Mouse (Mus musculus) stomach, embryonic 16.5 days (tissue): ENCODE measurements around the gene Vps52. TPM values are rescaled to one million over a fixed set of nuclear protein-coding genes. Genes with fewer than 3 reads are reported as not detected.
A peak's percentile ranks its signal among the peaks of the same experiment; 100 is the strongest.

Source experiments
- ATAC-seq: fragments of 200-750 bp; cut with Nextera tagmentation; 2 replicates; pipeline ENCODE4 v1.8.0; 2017; ENCODE audit warnings: moderate number of reproducible peaks, moderate TSS enrichment; ENCODE audit not compliant: insufficient read depth, low FRiP score
- H3K27ac ChIP-seq: fragments of 300-500 bp; sonication (generic); 2 replicates; pipeline ENCODE4 v1.5.1; 2014; ENCODE audit warnings: low read length
- H3K27me3 ChIP-seq: fragments of 300-500 bp; sonication (generic); 2 replicates; pipeline ENCODE4 v1.6.1; 2014; ENCODE audit warnings: low read length, control low read depth, mixed read lengths; ENCODE audit not compliant: control insufficient read depth, insufficient read depth
- H3K36me3 ChIP-seq: fragments of 300-500 bp; sonication (generic); 2 replicates; pipeline ENCODE4 v1.6.1; 2014; ENCODE audit warnings: low read length; ENCODE audit not compliant: control insufficient read depth, insufficient read depth
- H3K4me1 ChIP-seq: fragments of 300-500 bp; sonication (generic); 2 replicates; pipeline ENCODE4 v1.6.1; 2014; ENCODE audit warnings: low read length, control low read depth, mixed read lengths; ENCODE audit not compliant: control insufficient read depth, insufficient read depth
- H3K4me2 ChIP-seq: fragments of 300-500 bp; sonication (generic); 2 replicates; pipeline ENCODE4 v1.6.1; 2014; ENCODE audit warnings: low read depth, low read length, mixed read lengths
- H3K4me3 ChIP-seq: fragments of 300-500 bp; sonication (generic); replicated peaks from 2 replicates; pipeline ENCODE4 v1.5.1; 2014; ENCODE audit warnings: mild to moderate bottlenecking, low read length
- H3K9ac ChIP-seq: fragments of 300-500 bp; sonication (generic); 2 replicates; pipeline ENCODE4 v1.6.1; 2014; ENCODE audit warnings: low read length
- H3K9me3 ChIP-seq: fragments of 300-500 bp; sonication (generic); replicated peaks from 2 replicates; pipeline ENCODE4 v1.6.1; 2016; ENCODE audit warnings: low read length, control low read depth; ENCODE audit not compliant: control insufficient read depth
- WGBS: fragments of 180-500 bp; shearing (Covaris S2); extraction: QIAGEN DNeasy Blood & Tissue Kit; methylation state at CpG from one replicate; pipeline ENCODE4 v1.1.7; 2014; 5-methylcytosine and 5-hydroxymethylcytosine counted together
- polyA plus RNA-seq: library from polyadenylated mRNA; unstranded; fragments of >200 nt; fragmentation: Nextera tagmentation; extraction: Ambion mirVana; gene quantifications from 2 replicates; pipeline ENCODE4 v1.2.1, GENCODE M21; 2015

The Vps52 gene
- polyA plus RNA-seq, 1 experiment from 2014 or later = 45.0 TPM

DNA sequence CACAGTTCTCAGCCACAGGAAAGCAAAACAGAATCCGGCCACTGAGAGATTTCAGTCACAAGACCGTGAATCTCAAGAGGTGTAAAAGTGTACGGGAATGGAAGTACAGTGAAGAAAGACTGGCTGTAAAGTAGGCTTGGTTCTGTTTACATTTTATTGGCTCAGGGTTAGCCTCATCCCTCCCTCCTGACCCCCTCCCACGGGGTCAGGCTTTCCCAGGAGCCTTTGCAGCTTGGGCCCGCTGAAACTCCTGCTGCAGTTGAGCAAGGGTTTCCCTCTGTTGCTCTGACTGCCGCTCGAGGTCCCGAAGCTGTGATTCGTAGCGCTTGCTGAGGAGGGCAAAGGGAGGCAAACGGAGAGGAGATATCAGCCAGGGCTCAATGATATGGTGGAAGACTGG lies 16.8 kb upstream of the Vps52 start:
- peaks cover 12% of the 10 kb centered on the region; the same call in 1 of the 2 replicates for H3K36me3 ChIP-seq
- H3K9ac ChIP-seq = no peak overlapping the region
- no peak overlapping the region for H3K4me2 ChIP-seq
- no peak overlapping the region for H3K27ac ChIP-seq
- H3K4me1 ChIP-seq = peaks cover 16% of the 10 kb centered on the region
- 76% methylated on average over 11 of the region's 11 CpGs for WGBS
- H3K9me3 ChIP-seq = no peaks in the 10 kb centered on the region
- no peaks in the 10 kb centered on the region for H3K27me3 ChIP-seq
- no peak for ATAC-seq
- H3K4me3 ChIP-seq = no peak overlapping the region

GRCm38 (mm10) chr17:33940206-33940805 lies 15.3 kb upstream of the Vps52 start, which contains the start of the genes Pfdn6 and Wdr46:
Gene Pfdn6 (minus strand): TSS chr17:33940343.
Gene Wdr46 (plus strand): TSS chr17:33940660.
- Histone ChIP-seq H3K4me2 (peak within 1 kb of the TSS; percentile 95), H3K4me3 (peak within 1 kb of the TSS; percentile 94), H3K9me3 (no peaks in the 10 kb centered on the region), H3K4me1 (peaks cover 16% of the 10 kb centered on the region), H3K9ac (peak within 1 kb of the TSS; percentile 92), H3K36me3 (peaks cover 12% of the 10 kb centered on the region; the same call in 1 of the 2 replicates), H3K27me3 (no peaks in the 10 kb centered on the region), H3K27ac (peak within 1 kb of the TSS; percentile 50; the same call in 1 of the 2 replicates)
- under 1% methylated on average over 36 of the region's 36 CpGs for WGBS
- peak; percentile 88 for ATAC-seq

DNA sequence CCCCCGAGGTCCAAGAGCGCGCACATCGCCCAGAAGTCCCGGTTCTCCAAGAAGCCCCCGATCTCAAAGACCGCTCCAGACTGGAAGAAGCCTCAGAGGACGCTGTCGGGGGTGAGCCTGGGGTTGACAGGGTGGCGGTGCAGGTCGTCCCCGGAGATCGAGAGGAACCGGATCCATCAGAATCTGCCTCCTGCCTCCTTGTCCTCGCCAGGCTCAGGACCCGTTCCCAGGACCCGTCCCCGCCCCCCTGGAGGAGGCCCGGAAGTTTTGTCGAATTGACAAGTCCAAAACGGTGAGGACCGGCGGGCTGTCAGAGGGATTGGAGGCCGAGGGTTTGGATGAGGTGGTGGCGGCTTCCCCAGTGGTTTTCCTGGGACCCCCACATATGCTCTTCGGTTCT lies 14.6 kb upstream of the Vps52 start:
- H3K36me3 ChIP-seq = peaks cover 5% of the 10 kb centered on the region; the same call in 1 of the 2 replicates
- peak overlapping the region; percentile 94 for H3K4me3 ChIP-seq
- WGBS = 1% methylated on average over 26 of the region's 26 CpGs
- H3K9me3 ChIP-seq = no peaks in the 10 kb centered on the region
- peaks cover 16% of the 10 kb centered on the region for H3K4me1 ChIP-seq
- peak overlapping the region; percentile 95 for H3K4me2 ChIP-seq
- H3K27ac ChIP-seq = no peak overlapping the region
- H3K9ac ChIP-seq = peak overlapping the region; percentile 92
- no peaks in the 10 kb centered on the region for H3K27me3 ChIP-seq
- no peak for ATAC-seq

GRCm38 (mm10) chr17:33941381-33941780 lies 14.2 kb upstream of the Vps52 start:
- Histone ChIP-seq H3K36me3 (peaks cover 4% of the 10 kb centered on the region; the same call in 1 of the 2 replicates), H3K4me2 (peak overlapping the region; percentile 95), H3K9ac (peak overlapping the region; percentile 92), H3K27ac (no peak overlapping the region), H3K9me3 (no peaks in the 10 kb centered on the region), H3K4me3 (peak overlapping the region; percentile 94), H3K4me1 (peaks cover 16% of the 10 kb centered on the region), H3K27me3 (no peaks in the 10 kb centered on the region)
- ATAC-seq = no peak
- 51% methylated on average over 19 of the region's 19 CpGs for WGBS

DNA sequence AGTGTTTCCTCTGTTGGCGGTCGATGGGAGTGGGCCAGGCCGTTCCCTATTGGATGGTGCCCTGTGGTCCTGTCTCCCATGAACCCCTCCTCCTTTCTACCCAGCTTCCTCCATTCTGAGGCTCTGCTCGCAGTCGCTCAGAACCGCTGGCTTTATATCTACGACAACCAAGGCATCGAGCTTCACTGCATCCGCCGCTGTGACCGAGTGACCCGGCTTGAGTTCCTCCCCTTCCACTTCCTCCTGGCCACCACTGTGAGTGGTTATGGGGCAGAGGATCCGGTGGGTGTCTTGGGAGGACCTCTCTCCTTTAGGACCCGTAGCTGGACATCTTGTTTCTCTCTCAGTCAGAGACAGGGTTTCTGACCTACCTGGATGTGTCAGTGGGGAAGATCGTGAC lies 12.2 kb upstream of the Vps52 start:
- no peak overlapping the region for H3K4me3 ChIP-seq
- H3K36me3 ChIP-seq = peaks cover 4% of the 10 kb centered on the region; the same call in 1 of the 2 replicates

DNA sequence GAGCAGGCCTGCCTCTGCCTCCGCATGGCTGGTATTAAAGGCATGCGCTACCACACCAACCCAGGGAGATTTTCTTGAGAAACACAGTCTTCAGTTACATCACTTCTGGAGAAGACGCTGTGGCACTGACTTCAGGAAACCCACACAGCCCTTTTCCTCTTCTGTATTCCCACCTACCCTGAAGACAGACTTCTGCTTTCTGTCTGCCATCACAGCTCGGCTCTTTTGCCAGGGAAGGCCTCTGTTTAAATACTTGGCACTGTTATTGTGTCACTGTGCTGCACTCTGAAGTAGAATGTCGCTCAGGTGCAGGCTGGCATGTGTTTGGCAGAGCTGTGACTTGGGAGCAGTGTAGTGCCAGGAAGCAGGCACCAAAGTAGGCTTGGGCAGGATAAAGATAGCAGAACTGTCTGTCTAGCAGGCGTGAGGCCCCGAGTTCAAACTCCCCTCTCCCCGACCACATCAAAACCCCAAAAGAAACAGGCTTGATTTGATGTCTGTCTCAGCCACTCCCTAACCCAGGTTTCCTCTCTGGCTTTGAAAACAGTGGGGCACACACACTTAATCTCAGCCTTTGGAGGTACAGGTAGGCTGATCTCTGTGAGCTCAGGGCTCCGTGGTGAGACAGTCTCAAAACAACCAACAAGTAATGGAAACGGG lies 8.1 kb upstream of the Vps52 start:
- Histone ChIP-seq H3K4me3 (no peak overlapping the region), H3K27ac (no peak overlapping the region), H3K27me3 (no peaks in the 10 kb centered on the region), H3K4me1 (peaks cover 21% of the 10 kb centered on the region), H3K9ac (no peak overlapping the region), H3K9me3 (no peaks in the 10 kb centered on the region), H3K4me2 (no peak overlapping the region), H3K36me3 (peaks cover 4% of the 10 kb centered on the region)
- ATAC-seq = no peak
- 84% methylated on average over 10 of the region's 10 CpGs for WGBS

More for the DNA sequence above, 12.2 kb upstream of the Vps52 start:
- Histone ChIP-seq H3K27me3 (no peaks in the 10 kb centered on the region), H3K27ac (no peak overlapping the region), H3K9me3 (no peaks in the 10 kb centered on the region), H3K9ac (no peak overlapping the region), H3K4me2 (no peak overlapping the region), H3K4me1 (peaks cover 16% of the 10 kb centered on the region)
- ATAC-seq = no peak
- 93% methylated on average over 15 of the region's 15 CpGs for WGBS

GRCm38 (mm10) chr17:33948090-33948904 lies 7.3 kb upstream of the Vps52 start:
- peaks cover 28% of the 10 kb centered on the region for H3K4me1 ChIP-seq
- peaks cover 4% of the 10 kb centered on the region for H3K36me3 ChIP-seq
- ATAC-seq = no peak
- no peak overlapping the region for H3K4me3 ChIP-seq
- H3K27me3 ChIP-seq = no peaks in the 10 kb centered on the region
- no peak overlapping the region for H3K9ac ChIP-seq
- 83% methylated on average over 22 of the region's 22 CpGs for WGBS
- H3K27ac ChIP-seq = peak overlapping the region; percentile 14; the same call in 1 of the 2 replicates
- H3K9me3 ChIP-seq = no peaks in the 10 kb centered on the region
- H3K4me2 ChIP-seq = no peak overlapping the region

- Histone ChIP-seq H3K4me3 (no peak overlapping the region), H3K9ac (no peak overlapping the region), H3K4me1 (peaks cover 35% of the 10 kb centered on the region), H3K36me3 (no peaks in the 10 kb centered on the region; the same call in 1 of the 2 replicates), H3K4me2 (0 out of 2 replicates have a peak overlapping the region, but pooled peaks have one; percentile 87), H3K27me3 (no peaks in the 10 kb centered on the region), H3K27ac (peak overlapping the region; percentile 42), H3K9me3 (no peaks in the 10 kb centered on the region)
- peak; percentile 61; the same call in 1 of the 2 replicates for ATAC-seq
- WGBS = 79% methylated on average over 19 of the region's 19 CpGs
These were observed 6.6 kb upstream of the Vps52 start for GRCm38 (mm10) chr17:33948905-33949537.
